Mouse (Mus musculus): ENCODE results near the gene Pibf1. TPM values are rescaled to one million over a fixed set of nuclear protein-coding genes. Genes with fewer than 3 reads are reported as not detected.
A peak's percentile ranks its signal among the peaks of the same experiment; 100 is the strongest.

The Pibf1 gene
- polyA plus RNA-seq, 1 experiment from 2014 or later: 21.2 TPM

GRCm38 (mm10) chr14:99225929-99226328 is 126.7 kb downstream of the Pibf1 start:
- ATAC-seq: no peak
- H3K4me3 ChIP-seq (replicated peaks): no peak overlapping the region
- no peaks in the 10 kb centered on the region for H3K27me3 ChIP-seq
- H3K36me3 ChIP-seq: 0 out of 2 replicates have a peak, but pooled peaks cover 6% of the 10 kb centered on the region
- H3K4me2 ChIP-seq (replicated peaks): no peak overlapping the region
- no peak overlapping the region for H3K9ac ChIP-seq (replicated peaks)
- WGBS: 96% methylated on average over 4 of the region's 4 CpGs
- H3K4me1 ChIP-seq (replicated peaks): no peaks in the 10 kb centered on the region
- no peak overlapping the region for H3K27ac ChIP-seq
- H3K9me3 ChIP-seq: no peaks in the 10 kb centered on the region

- Histone ChIP-seq H3K4me1 (replicated peaks) (no peaks in the 10 kb centered on the region), H3K27ac (no peak overlapping the region), H3K4me3 (replicated peaks) (no peak overlapping the region), H3K9ac (replicated peaks) (no peak overlapping the region), H3K4me2 (replicated peaks) (no peak overlapping the region), H3K9me3 (no peaks in the 10 kb centered on the region), H3K36me3 (peaks cover 9% of the 10 kb centered on the region; the same call in 1 of the 2 replicates), H3K27me3 (no peaks in the 10 kb centered on the region)
- 93% methylated on average over 11 of the region's 11 CpGs for WGBS
- no peak for ATAC-seq
Measured at GRCm38 (mm10) chr14:99229071-99229780, 130.0 kb downstream of the Pibf1 start.

GRCm38 (mm10) chr14:99233056-99233455 is 133.8 kb downstream of the Pibf1 start:
- no peak overlapping the region for H3K27ac ChIP-seq
- peaks cover 11% of the 10 kb centered on the region; the same call in 1 of the 2 replicates for H3K36me3 ChIP-seq
- WGBS: 95% methylated on average over 3 of the region's 3 CpGs
- no peaks in the 10 kb centered on the region for H3K27me3 ChIP-seq
- H3K9me3 ChIP-seq: no peaks in the 10 kb centered on the region
- no peak overlapping the region for H3K4me2 ChIP-seq (replicated peaks)
- no peak overlapping the region for H3K9ac ChIP-seq (replicated peaks)
- H3K4me3 ChIP-seq (replicated peaks): no peak overlapping the region
- ATAC-seq: no peak
- H3K4me1 ChIP-seq (replicated peaks): no peaks in the 10 kb centered on the region

- H3K4me1 ChIP-seq (replicated peaks): no peaks in the 10 kb centered on the region
- no peaks in the 10 kb centered on the region for H3K27me3 ChIP-seq
- WGBS: 88% methylated on average over 5 of the region's 5 CpGs
- no peak for ATAC-seq
- no peaks in the 10 kb centered on the region for H3K9me3 ChIP-seq
- H3K4me3 ChIP-seq (replicated peaks): no peak overlapping the region
- H3K9ac ChIP-seq (replicated peaks): no peak overlapping the region
- no peak overlapping the region for H3K4me2 ChIP-seq (replicated peaks)
- peaks cover 7% of the 10 kb centered on the region; the same call in 1 of the 2 replicates for H3K36me3 ChIP-seq
- H3K27ac ChIP-seq: no peak overlapping the region
Measured at GRCm38 (mm10) chr14:99237115-99237514, 137.9 kb downstream of the Pibf1 start.

- ATAC-seq: no peak
- peaks cover 10% of the 10 kb centered on the region for H3K36me3 ChIP-seq
- no peak overlapping the region for H3K4me3 ChIP-seq (replicated peaks)
- H3K4me2 ChIP-seq (replicated peaks): no peak overlapping the region
- H3K27ac ChIP-seq: 0 out of 2 replicates have a peak overlapping the region, but pooled peaks have one; percentile 35
- H3K4me1 ChIP-seq (replicated peaks): no peaks in the 10 kb centered on the region
- no peak overlapping the region for H3K9ac ChIP-seq (replicated peaks)
- no peaks in the 10 kb centered on the region for H3K27me3 ChIP-seq
- H3K9me3 ChIP-seq: no peaks in the 10 kb centered on the region
- 74% methylated on average over 11 of the region's 11 CpGs for WGBS
Measured at GRCm38 (mm10) chr14:99240563-99240962, 141.3 kb downstream of the Pibf1 start.

DNA sequence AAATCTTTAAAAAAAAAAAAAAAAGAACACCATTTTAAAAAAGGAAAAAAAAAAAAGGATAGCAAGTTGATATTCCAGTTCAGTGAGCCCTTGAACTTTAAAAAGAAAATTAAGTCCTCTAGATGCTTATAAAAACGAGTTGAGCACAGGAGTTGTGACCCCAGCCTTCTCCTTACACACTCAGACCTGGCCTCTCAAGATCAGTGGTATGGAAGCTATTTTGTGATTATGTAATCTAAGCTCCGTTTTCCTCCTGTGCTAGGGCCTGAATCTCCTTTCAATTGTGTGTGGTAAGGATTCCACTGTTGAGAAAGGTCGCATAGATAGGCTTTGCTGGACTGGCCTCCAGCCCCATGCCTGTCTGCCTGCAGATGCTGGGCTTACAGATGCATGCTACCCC is 145.3 kb downstream of the Pibf1 start:
- no peaks in the 10 kb centered on the region for H3K4me1 ChIP-seq (replicated peaks)
- no peak overlapping the region for H3K27ac ChIP-seq
- no peak for ATAC-seq
- no peak overlapping the region for H3K4me2 ChIP-seq (replicated peaks)
- H3K36me3 ChIP-seq: peaks cover 13% of the 10 kb centered on the region
- H3K9ac ChIP-seq (replicated peaks): no peak overlapping the region
- H3K27me3 ChIP-seq: no peaks in the 10 kb centered on the region
- H3K9me3 ChIP-seq: no peaks in the 10 kb centered on the region
- WGBS: 74% methylated on average over 3 of the region's 3 CpGs
- H3K4me3 ChIP-seq (replicated peaks): no peak overlapping the region

DNA sequence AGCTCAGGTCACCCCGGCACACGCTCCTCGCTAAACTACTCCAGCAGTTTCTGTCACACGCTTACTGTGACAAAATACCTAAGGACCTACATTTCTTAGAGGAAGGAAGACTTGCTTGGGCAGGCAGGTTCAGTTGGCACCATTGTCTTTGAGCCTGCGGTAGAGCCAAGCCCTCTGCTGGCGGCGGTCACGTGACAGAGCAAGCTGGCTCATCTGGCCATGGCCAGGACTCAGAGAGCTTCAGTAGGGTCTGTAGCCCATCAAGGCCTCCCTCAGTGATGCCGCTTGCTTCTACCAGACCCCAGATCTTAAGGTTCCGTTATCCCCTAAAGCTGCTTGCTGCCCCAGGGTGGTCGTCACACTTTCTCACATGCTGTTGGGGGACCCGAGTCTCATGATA is 162.8 kb downstream of the Pibf1 start:
- Histone ChIP-seq H3K4me2 (replicated peaks) (no peak overlapping the region), H3K27ac (no peak overlapping the region), H3K9me3 (no peaks in the 10 kb centered on the region), H3K9ac (replicated peaks) (no peak overlapping the region), H3K4me1 (replicated peaks) (no peaks in the 10 kb centered on the region), H3K36me3 (peaks cover 2% of the 10 kb centered on the region), H3K4me3 (replicated peaks) (no peak overlapping the region), H3K27me3 (no peaks in the 10 kb centered on the region)
- 95% methylated on average over 12 of the region's 12 CpGs for WGBS
- no peak for ATAC-seq

DNA sequence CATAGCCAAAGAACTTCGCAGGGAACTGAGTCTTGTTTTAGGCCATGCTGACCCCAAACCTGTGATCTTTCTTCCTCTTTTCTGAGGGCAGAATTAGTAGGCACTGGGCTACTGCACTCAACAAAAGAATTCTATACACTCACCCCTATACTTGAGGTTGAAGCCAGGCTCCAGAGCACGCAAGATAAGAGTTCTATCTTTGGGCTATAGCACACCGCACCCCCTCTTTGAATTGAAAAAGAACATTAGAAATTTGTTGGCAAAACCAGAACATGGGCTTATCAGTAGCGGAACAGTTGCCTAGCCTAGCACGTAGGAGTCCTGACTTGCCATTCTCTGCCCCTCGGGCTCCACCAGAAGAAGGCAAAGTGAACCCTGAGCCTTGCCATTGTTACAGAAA is 164.6 kb downstream of the Pibf1 start:
- Histone ChIP-seq H3K9ac (replicated peaks) (no peak overlapping the region), H3K4me3 (replicated peaks) (no peak overlapping the region), H3K27me3 (no peaks in the 10 kb centered on the region), H3K27ac (no peak overlapping the region), H3K4me1 (replicated peaks) (no peaks in the 10 kb centered on the region), H3K36me3 (no peaks in the 10 kb centered on the region; the same call in 1 of the 2 replicates), H3K9me3 (no peaks in the 10 kb centered on the region), H3K4me2 (replicated peaks) (no peak overlapping the region)
- no peak for ATAC-seq
- WGBS: 93% methylated on average over 6 of the region's 6 CpGs

DNA sequence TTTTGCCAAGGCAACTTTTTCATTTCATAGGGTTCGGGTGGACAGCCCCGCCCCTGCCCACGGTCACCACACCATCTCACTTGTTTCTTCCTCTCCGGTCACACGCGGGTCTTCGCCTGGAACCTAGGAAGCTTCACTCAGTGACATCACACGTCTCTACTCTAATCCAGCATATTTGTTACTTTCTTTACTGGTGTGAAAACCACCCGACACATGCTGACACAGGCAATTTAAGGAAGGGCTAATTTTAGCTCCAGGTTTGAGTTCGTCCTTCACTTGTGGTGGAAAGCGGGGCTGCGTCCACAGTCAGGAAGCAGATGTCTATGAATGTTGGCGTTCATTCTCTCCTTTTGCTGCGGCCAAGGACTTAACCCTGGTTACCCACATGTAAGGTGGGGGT is 166.6 kb downstream of the Pibf1 start:
- H3K27ac ChIP-seq: no peak overlapping the region
- no peak for ATAC-seq
- H3K4me2 ChIP-seq (replicated peaks): no peak overlapping the region
- no peaks in the 10 kb centered on the region for H3K36me3 ChIP-seq
- no peak overlapping the region for H3K4me3 ChIP-seq (replicated peaks)
- no peak overlapping the region for H3K9ac ChIP-seq (replicated peaks)
- no peaks in the 10 kb centered on the region for H3K27me3 ChIP-seq
- H3K4me1 ChIP-seq (replicated peaks): no peaks in the 10 kb centered on the region
- no peaks in the 10 kb centered on the region for H3K9me3 ChIP-seq
- 97% methylated on average over 14 of the region's 14 CpGs for WGBS

DNA sequence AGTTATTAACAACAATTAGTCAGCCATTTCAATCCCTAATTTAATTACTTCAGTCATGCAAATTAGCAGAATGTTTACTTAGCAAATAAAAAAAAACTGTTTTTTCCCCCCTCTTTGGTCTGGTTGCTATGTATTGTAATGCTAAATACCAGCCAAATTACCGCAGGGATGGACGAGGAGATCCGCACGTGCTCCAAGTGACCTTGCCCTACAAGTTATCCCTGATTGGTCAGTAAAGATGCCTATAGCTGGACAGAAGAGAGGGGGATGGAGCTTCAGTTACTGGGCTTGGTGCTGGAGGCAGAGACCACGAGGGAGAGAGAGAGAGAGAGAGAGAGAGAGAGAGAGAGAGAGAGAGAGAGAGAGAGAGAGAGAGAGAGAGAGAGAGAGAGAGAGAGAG is 167.5 kb downstream of the Pibf1 start:
- Histone ChIP-seq H3K27me3 (no peaks in the 10 kb centered on the region), H3K9ac (replicated peaks) (no peak overlapping the region), H3K4me3 (replicated peaks) (no peak overlapping the region), H3K27ac (no peak overlapping the region), H3K36me3 (no peaks in the 10 kb centered on the region), H3K4me2 (replicated peaks) (no peak overlapping the region), H3K4me1 (replicated peaks) (no peaks in the 10 kb centered on the region), H3K9me3 (no peaks in the 10 kb centered on the region)
- ATAC-seq: no peak
- 41% methylated on average over 5 of the region's 5 CpGs for WGBS

DNA sequence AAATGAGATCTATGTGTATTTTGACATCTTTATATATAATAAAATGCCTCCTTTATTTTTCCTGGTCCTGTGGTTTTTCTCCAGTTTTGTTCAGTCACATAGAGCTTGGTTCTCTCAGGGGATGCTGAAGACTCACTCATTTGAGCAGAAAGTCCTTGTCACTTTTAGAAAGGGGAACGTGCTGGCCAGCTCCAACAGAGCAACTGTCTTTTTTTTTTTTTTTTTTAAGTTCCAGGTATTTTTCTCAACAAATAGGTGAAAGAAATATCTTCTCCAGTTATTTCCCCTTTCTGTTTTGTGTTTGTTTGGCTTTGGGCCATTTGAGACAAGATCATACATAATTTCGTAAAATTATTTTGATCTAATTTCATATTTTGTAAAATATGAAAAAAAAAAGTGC is 174.8 kb downstream of the Pibf1 start:
- no peaks in the 10 kb centered on the region for H3K9me3 ChIP-seq
- no peaks in the 10 kb centered on the region for H3K36me3 ChIP-seq
- ATAC-seq: no peak
- peaks cover 22% of the 10 kb centered on the region; the same call in 1 of the 2 replicates for H3K27me3 ChIP-seq
- H3K27ac ChIP-seq: no peak overlapping the region
- peaks cover 11% of the 10 kb centered on the region; the same call in 1 of the 2 replicates for H3K4me1 ChIP-seq (replicated peaks)
- H3K4me2 ChIP-seq (replicated peaks): no peak overlapping the region
- H3K9ac ChIP-seq (replicated peaks): no peak overlapping the region
- H3K4me3 ChIP-seq (replicated peaks): no peak overlapping the region
- WGBS: 73% methylated on average over 2 of the region's 2 CpGs

DNA sequence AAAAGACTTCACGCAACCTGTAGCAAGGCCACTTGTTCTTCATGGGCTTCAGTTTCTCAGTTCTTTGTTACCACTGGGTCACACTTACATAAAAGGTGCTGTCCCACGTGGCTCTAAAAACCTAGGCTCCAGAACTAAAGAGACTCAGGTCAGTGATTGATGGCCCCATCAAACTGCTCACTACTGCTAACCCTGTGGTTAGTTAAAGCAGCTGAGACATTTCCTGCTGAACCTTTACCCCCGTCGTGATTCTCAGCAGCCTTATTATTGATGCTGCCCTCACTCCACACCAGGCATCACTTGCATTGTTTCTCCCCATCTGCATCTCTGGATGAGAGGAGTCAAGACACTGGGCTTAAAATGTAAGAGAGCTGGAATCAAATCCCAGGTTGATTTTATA is 176.6 kb downstream of the Pibf1 start:
- Histone ChIP-seq H3K4me1 (replicated peaks) (peaks cover 13% of the 10 kb centered on the region; the same call in 1 of the 2 replicates), H3K4me2 (replicated peaks) (no peak overlapping the region), H3K27me3 (peaks cover 36% of the 10 kb centered on the region), H3K9me3 (no peaks in the 10 kb centered on the region), H3K4me3 (replicated peaks) (no peak overlapping the region), H3K36me3 (no peaks in the 10 kb centered on the region), H3K27ac (no peak overlapping the region), H3K9ac (replicated peaks) (no peak overlapping the region)
- ATAC-seq: no peak
- WGBS: 66% methylated on average over 4 of the region's 4 CpGs

DNA sequence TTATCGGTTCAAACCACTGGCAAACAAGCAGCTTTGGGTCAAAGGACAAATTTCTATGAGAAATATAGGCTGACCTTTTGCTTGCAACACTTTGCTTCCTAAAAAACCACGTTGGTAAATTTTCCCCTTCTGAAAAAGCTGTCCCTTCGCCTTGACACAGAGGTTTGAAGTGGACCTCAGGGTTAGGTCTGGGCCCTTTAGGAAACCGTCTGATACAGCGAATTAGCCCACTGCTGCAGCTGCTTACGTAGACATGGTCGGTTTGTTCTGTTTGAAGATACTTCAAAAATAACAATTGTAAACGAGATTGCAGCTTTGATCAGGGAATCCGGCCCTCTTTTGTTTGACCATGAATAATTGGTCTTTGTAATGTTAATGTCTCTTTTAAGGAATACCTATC is 179.1 kb downstream of the Pibf1 start:
- H3K4me1 ChIP-seq (replicated peaks): peaks cover 13% of the 10 kb centered on the region; the same call in 1 of the 2 replicates
- H3K27ac ChIP-seq: no peak overlapping the region
- 7% methylated on average over 9 of the region's 9 CpGs for WGBS
- ATAC-seq: no peak
- peaks cover 42% of the 10 kb centered on the region for H3K27me3 ChIP-seq
- H3K9ac ChIP-seq (replicated peaks): no peak overlapping the region
- H3K9me3 ChIP-seq: no peaks in the 10 kb centered on the region
- no peaks in the 10 kb centered on the region for H3K36me3 ChIP-seq
- no peak overlapping the region for H3K4me2 ChIP-seq (replicated peaks)
- no peak overlapping the region for H3K4me3 ChIP-seq (replicated peaks)
